Mouse (Mus musculus): ENCODE results near the gene Tmem125.

- TF ChIP-seq POLR2A (IDR thresholded peaks at IDR 0.05; ENCODE audit: borderline replicate concordance, extremely low read depth, insufficient read depth, insufficient read length, poor library complexity, severe bottlenecking) (no peak), CTCF (IDR thresholded peaks at IDR 0.05; ENCODE audit: borderline replicate concordance, extremely low read depth, insufficient read depth, insufficient read length) (no peak)
These were observed 26.2 kb downstream of the Tmem125 start for GRCm38 (mm10) chr4:118517497-118518146.
